27 mouse cellular contexts compared by ENCODE assay signal in genomic region chr3:19824904-19825303, GRCm38 (mm10).
"Had no signal": no experiment of that assay in that cellular context is flagged by ENCODE, and none has a peak within 500 bp of the region (broad histone marks: within the 10 kb centered on the region; RNA-seq: fewer than 3 reads in every experiment).

No protein-coding gene starts in this region.

- H3K9me3 ChIP-seq: embryonic facial prominence, embryonic 10.5 days; embryonic facial prominence, embryonic 12.5 days; embryonic facial prominence, embryonic 13.5 days; embryonic facial prominence, embryonic 15.5 days; forebrain, embryonic 12.5 days; forebrain, embryonic 13.5 days; forebrain, embryonic 15.5 days; heart, embryonic 10.5 days had no signal

- DNase-seq: cerebellum, adult 8-10 months; cerebellum, adult 9-10 months; cerebellum, adult 9-11 months; cerebellum, postnatal 10 days; cerebellum, postnatal 14 days; cerebellum, postnatal 36 days; embryo, embryonic 11 days; forebrain, postnatal 0 days; gastrocnemius, adult 2 months; gastrocnemius, postnatal 10 days; gastrocnemius, postnatal 14 days; gastrocnemius, postnatal 25 days; gastrocnemius, postnatal 36 days; heart, adult 11 months; heart, adult 18-20 months; heart, adult 2 months had no signal

- ATAC-seq: forebrain, embryonic 13.5 days; forebrain, embryonic 14.5 days; forebrain, embryonic 15.5 days; forebrain, embryonic 16.5 days; forebrain, postnatal 0 days had no signal

- H3K27ac ChIP-seq: embryonic facial prominence, embryonic 10.5 days; embryonic facial prominence, embryonic 12.5 days; embryonic facial prominence, embryonic 13.5 days; embryonic facial prominence, embryonic 15.5 days; forebrain, embryonic 12.5 days; forebrain, embryonic 13.5 days; forebrain, embryonic 15.5 days; gastrocnemius, adult 2 months; heart, adult 2 months; heart, embryonic 10.5 days had no signal

- H3K36me3 ChIP-seq: embryonic facial prominence, embryonic 10.5 days; embryonic facial prominence, embryonic 12.5 days; embryonic facial prominence, embryonic 13.5 days; embryonic facial prominence, embryonic 15.5 days; forebrain, embryonic 12.5 days; forebrain, embryonic 15.5 days; heart, embryonic 10.5 days had no signal

- H3K4me1 ChIP-seq: embryonic facial prominence, embryonic 10.5 days; embryonic facial prominence, embryonic 12.5 days; embryonic facial prominence, embryonic 13.5 days; embryonic facial prominence, embryonic 15.5 days; forebrain, embryonic 12.5 days; forebrain, embryonic 15.5 days; heart, embryonic 10.5 days had no signal

- H3K4me3 ChIP-seq: embryonic facial prominence, embryonic 10.5 days; embryonic facial prominence, embryonic 12.5 days; embryonic facial prominence, embryonic 13.5 days; embryonic facial prominence, embryonic 15.5 days; erythroblast, embryonic 14.5 days; forebrain, embryonic 12.5 days; forebrain, embryonic 13.5 days; forebrain, embryonic 15.5 days; gastrocnemius, adult 2 months; heart, adult 2 months; heart, embryonic 10.5 days had no signal

- H3K27me3 ChIP-seq: embryonic facial prominence, embryonic 12.5 days; embryonic facial prominence, embryonic 13.5 days; embryonic facial prominence, embryonic 15.5 days; forebrain, embryonic 12.5 days; forebrain, embryonic 13.5 days; forebrain, embryonic 15.5 days had no signal
